Mouse (Mus musculus): ENCODE results near the gene Klf13.

GRCm38 (mm10) chr7:63910225-63910624 is 28.5 kb downstream of the Klf13 start:
- TF ChIP-seq CTCF (IDR thresholded peaks at IDR 0.05) (no peak), POLR2A (IDR thresholded peaks at IDR 0.05; ENCODE audit: insufficient read depth, low read depth, low read length) (no peak)
